Mouse (Mus musculus) spleen, adult 2 months (tissue): Measurements from ENCODE around the gene Lrch3. TPM values are rescaled to one million over a fixed set of nuclear protein-coding genes. Genes with fewer than 3 reads are reported as not detected.

Experiments used
- DNase-seq, 2 experiments: peaks; one replicate each; pipeline versions ENCODE4 v3.0.0 to v3.0.0-alpha.2; 2012 to 2021; ENCODE audit warnings: low spot score in 2 of 2, low read depth in 1 of 2
- H3K27ac ChIP-seq: fragments of 200-500 bp; 2 replicates; pipeline ENCODE4 v1.5.1; 2012; ENCODE audit warnings: low read length, inconsistent platforms; ENCODE audit not compliant: insufficient read depth
- H3K27me3 ChIP-seq: fragments of 200-500 bp; 2 replicates; pipeline ENCODE4 v1.6.1; 2012; ENCODE audit warnings: mild to moderate bottlenecking, moderate library complexity, low read length, inconsistent platforms; ENCODE audit not compliant: control insufficient read depth, insufficient read depth
- H3K36me3 ChIP-seq: fragments of 200-500 bp; 2 replicates; pipeline ENCODE4 v1.6.1; 2012; ENCODE audit warnings: mild to moderate bottlenecking, low read length, inconsistent platforms; ENCODE audit not compliant: control insufficient read depth, insufficient read depth
- H3K4me1 ChIP-seq: fragments of 200-500 bp; 2 replicates; pipeline ENCODE4 v1.6.1; 2011; ENCODE audit warnings: inconsistent platforms; ENCODE audit not compliant: control insufficient read depth, insufficient read depth, insufficient read length
- H3K4me3 ChIP-seq: fragments of 200-500 bp; 2 replicates; pipeline ENCODE4 v1.5.1; 2011; ENCODE audit warnings: mild to moderate bottlenecking, inconsistent platforms; ENCODE audit not compliant: insufficient read depth, insufficient read length; ENCODE audit errors: extremely low read depth
- CTCF ChIP-seq: fragments of 200-500 bp; IDR thresholded peaks from 2 replicates; pipeline ENCODE4 v1.5.1; 2011; ENCODE audit warnings: mild to moderate bottlenecking, inconsistent platforms; ENCODE audit not compliant: insufficient read depth, insufficient read length, insufficient replicate concordance; ENCODE audit errors: extremely low read depth
- POLR2A ChIP-seq: fragments of 200-500 bp; IDR thresholded peaks from 2 replicates; pipeline ENCODE4 v1.6.1; 2011; ENCODE audit warnings: low read depth, low read length, inconsistent platforms
- WGBS: fragments of 180-500 bp; shearing (Covaris S2); methylation state at CpG from one replicate; pipeline ENCODE4 v1.1.7; 2018; 5-methylcytosine and 5-hydroxymethylcytosine counted together
- polyA plus RNA-seq: library from polyadenylated mRNA; depleted of rRNA; stranded (reverse); fragments of >200 nt; gene quantifications from 2 replicates; pipeline ENCODE4 v1.2.3, GENCODE M21; 2012

Lrch3 gene
- polyA plus RNA-seq, 1 experiment: 16.9 TPM

- Histone ChIP-seq H3K27me3 (no peaks in the 10 kb centered on the region), H3K4me3 (no peak overlapping the region), H3K4me1 (peaks cover 3% of the 10 kb centered on the region; the same call in 1 of the 2 replicates), H3K27ac (peak overlapping the region; percentile 33; the same call in 1 of the 2 replicates), H3K36me3 (peaks cover 18% of the 10 kb centered on the region)
- 76% methylated on average over 6 of the region's 6 CpGs for WGBS
- TF ChIP-seq CTCF (no peak), POLR2A (no peak)
- DNase-seq: no peak
Observed at GRCm38 (mm10) chr16:32954304-32954703, 40.4 kb downstream of the Lrch3 start.

GRCm38 (mm10) chr16:32956889-32957288 lies 43.0 kb downstream of the Lrch3 start:
- H3K4me3 ChIP-seq: no peak overlapping the region
- H3K36me3 ChIP-seq: peaks cover 32% of the 10 kb centered on the region
- H3K27me3 ChIP-seq: no peaks in the 10 kb centered on the region
- DNase-seq: no peak
- peaks cover 3% of the 10 kb centered on the region; the same call in 1 of the 2 replicates for H3K4me1 ChIP-seq
- H3K27ac ChIP-seq: no peak overlapping the region
- no peak for TF ChIP-seq POLR2A
- WGBS: 84% methylated on average over 5 of the region's 5 CpGs

GRCm38 (mm10) chr16:32972535-32972934 lies 58.6 kb downstream of the Lrch3 start:
- no peak for TF ChIP-seq POLR2A
- TF ChIP-seq CTCF: no peak
- no peak overlapping the region for H3K4me3 ChIP-seq
- 27% methylated on average over 5 of the region's 5 CpGs for WGBS
- H3K27ac ChIP-seq: no peak overlapping the region
- H3K27me3 ChIP-seq: no peaks in the 10 kb centered on the region
- H3K4me1 ChIP-seq: 0 out of 2 replicates have a peak, but pooled peaks cover 2% of the 10 kb centered on the region
- peak; percentile 13 to 25 for DNase-seq
- H3K36me3 ChIP-seq: peaks cover 18% of the 10 kb centered on the region

- H3K4me1 ChIP-seq: 0 out of 2 replicates have a peak, but pooled peaks cover 2% of the 10 kb centered on the region
- TF ChIP-seq CTCF (no peak), POLR2A (no peak)
- H3K27ac ChIP-seq: no peak overlapping the region
- no peaks in the 10 kb centered on the region for H3K27me3 ChIP-seq
- WGBS: 71% methylated on average over 2 of the region's 2 CpGs
- no peak for DNase-seq
- H3K36me3 ChIP-seq: peaks cover 19% of the 10 kb centered on the region
- no peak overlapping the region for H3K4me3 ChIP-seq
Observed at GRCm38 (mm10) chr16:32973047-32973446, 59.1 kb downstream of the Lrch3 start.

- TF ChIP-seq CTCF: no peak
- no peak for TF ChIP-seq POLR2A
- 93% methylated on average over 1 of the region's 1 CpGs for WGBS
- no peak for DNase-seq
- Histone ChIP-seq H3K27me3 (no peaks in the 10 kb centered on the region), H3K4me3 (no peak overlapping the region), H3K36me3 (peaks cover 29% of the 10 kb centered on the region), H3K27ac (no peak overlapping the region), H3K4me1 (no peaks in the 10 kb centered on the region)
Observed at GRCm38 (mm10) chr16:32980227-32980626, 66.3 kb downstream of the Lrch3 start.

GRCm38 (mm10) chr16:32981405-32981804 lies 67.5 kb downstream of the Lrch3 start:
- DNase-seq: no peak
- Histone ChIP-seq H3K27me3 (no peaks in the 10 kb centered on the region), H3K27ac (no peak overlapping the region), H3K36me3 (peaks cover 25% of the 10 kb centered on the region), H3K4me1 (no peaks in the 10 kb centered on the region), H3K4me3 (no peak overlapping the region)
- no peak for TF ChIP-seq POLR2A
- TF ChIP-seq CTCF: no peak
- WGBS: 81% methylated on average over 4 of the region's 4 CpGs

GRCm38 (mm10) chr16:32984631-32985030 lies 70.7 kb downstream of the Lrch3 start:
- no peak for DNase-seq
- H3K36me3 ChIP-seq: peaks cover 22% of the 10 kb centered on the region
- H3K27me3 ChIP-seq: no peaks in the 10 kb centered on the region
- 94% methylated on average over 2 of the region's 2 CpGs for WGBS
- H3K27ac ChIP-seq: no peak overlapping the region
- TF ChIP-seq CTCF: no peak
- no peak for TF ChIP-seq POLR2A
- H3K4me3 ChIP-seq: no peak overlapping the region
- no peaks in the 10 kb centered on the region for H3K4me1 ChIP-seq

- no peak overlapping the region for H3K27ac ChIP-seq
- H3K4me3 ChIP-seq: no peak overlapping the region
- TF ChIP-seq POLR2A: no peak
- no peak for TF ChIP-seq CTCF
- peaks cover 19% of the 10 kb centered on the region for H3K36me3 ChIP-seq
- WGBS: 92% methylated on average over 5 of the region's 5 CpGs
- DNase-seq: no peak
- no peaks in the 10 kb centered on the region for H3K4me1 ChIP-seq
- H3K27me3 ChIP-seq: no peaks in the 10 kb centered on the region
Observed at GRCm38 (mm10) chr16:32992158-32992557, 78.3 kb downstream of the Lrch3 start.
